In the genomic region with DNA sequence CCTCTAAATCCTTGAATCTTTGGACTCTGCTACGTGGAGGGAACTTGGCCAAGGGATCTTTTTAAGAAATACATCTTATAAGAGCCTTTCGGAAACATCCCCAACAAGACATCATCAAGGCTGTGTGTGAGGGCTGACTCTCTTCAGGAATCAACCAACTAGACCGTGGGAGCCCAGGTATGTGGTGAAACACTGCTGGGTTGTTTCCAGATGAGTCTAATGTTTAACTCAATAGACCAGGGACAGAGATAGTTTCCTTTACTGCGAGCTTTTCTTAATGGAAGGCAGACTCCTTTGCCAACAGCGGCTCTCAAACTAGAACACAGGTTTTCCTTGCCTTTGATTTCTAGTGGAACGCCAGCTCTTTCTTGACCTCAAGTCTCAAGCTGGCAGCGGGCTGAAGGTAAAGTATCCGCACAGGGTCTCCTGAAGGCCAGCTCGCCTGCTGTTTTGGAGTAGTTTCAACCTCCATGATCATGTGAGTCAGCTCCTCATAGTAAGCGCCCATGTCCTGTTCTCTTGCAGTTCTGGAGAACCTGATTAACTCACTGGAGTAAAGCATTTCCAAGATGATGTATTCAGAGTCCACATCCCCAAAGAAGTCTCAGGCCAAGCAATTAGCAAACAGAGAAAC, we compare ENCODE assay signal across 8 mouse cellular contexts.
DNase-seq lines count a peak whose midpoint lies in the region; ATAC-seq lines count a peak whose summit lies in the region.

No protein-coding gene starts in this region.

- intact Hi-C loops in heart, postnatal 25 days (cut with DNase I), result loop anchor here (5.0 kb wide), 1 partner anchor 459 kb away; no protein-coding TSS in a partner anchor
- intact Hi-C loops in left cerebral cortex, postnatal 14 days (cut with DNase I), result loop anchor here (5.0 kb wide), 2 partner anchors 39 to 454 kb away; a partner anchor contains a TSS

- peak overlapping the region; percentile 69 for H3K4me2 ChIP-seq in heart, embryonic 13.5 days
- H3K4me2 ChIP-seq in forebrain, embryonic 16.5 days (ENCODE audit: low read length), result peak overlapping the region; percentile 51
- peak overlapping the region; percentile 57; the same call in 1 of the 2 replicates for H3K4me2 ChIP-seq in neural tube, embryonic 12.5 days (replicated peaks)

- peak overlapping the region; percentile 82; the same call in 1 of the 2 replicates for H3K9ac ChIP-seq in heart, embryonic 13.5 days
- no peak overlapping the region for H3K9ac ChIP-seq in forebrain, embryonic 16.5 days (replicated peaks; ENCODE audit: low read depth, low read length)
- H3K9ac ChIP-seq in neural tube, embryonic 12.5 days, result no peak overlapping the region

- no peaks in the 10 kb centered on the region for H3K4me1 ChIP-seq in heart, embryonic 13.5 days
- no peaks in the 10 kb centered on the region for H3K4me1 ChIP-seq in forebrain, embryonic 16.5 days (replicated peaks; ENCODE audit: control insufficient read depth, insufficient read depth, low read length)
- H3K4me1 ChIP-seq in neural tube, embryonic 12.5 days, result no peaks in the 10 kb centered on the region

- no peaks in the 10 kb centered on the region for H3K9me3 ChIP-seq in heart, embryonic 13.5 days
- no peaks in the 10 kb centered on the region for H3K9me3 ChIP-seq in forebrain, embryonic 16.5 days (ENCODE audit: control insufficient read depth, low read length)
- no peaks in the 10 kb centered on the region for H3K9me3 ChIP-seq in neural tube, embryonic 12.5 days

- peak overlapping the region; percentile 59 for H3K4me3 ChIP-seq in heart, embryonic 13.5 days
- H3K4me3 ChIP-seq in forebrain, embryonic 16.5 days (replicated peaks; ENCODE audit: low read length), result no peak overlapping the region
- no peak overlapping the region; the same call in 1 of the 2 replicates for H3K4me3 ChIP-seq in neural tube, embryonic 12.5 days

- no peak for DNase-seq in heart, postnatal 25 days (ENCODE audit: low spot score)
- DNase-seq in kidney, postnatal 36 days, result peak; percentile 19 to 77
- DNase-seq in gastrocnemius, postnatal 4 days (ENCODE audit: low spot score in 2 of 2), result no peak
- DNase-seq in left cerebral cortex, postnatal 14 days (ENCODE audit: low spot score in 2 of 2), result no peak
- DNase-seq in right cerebral cortex, postnatal 25 days, result no peak

- no peak for ATAC-seq in heart, embryonic 13.5 days (ENCODE audit: extremely low read depth, insufficient number of reproducible peaks, low FRiP score, low TSS enrichment)
- ATAC-seq in forebrain, embryonic 16.5 days, result peak; percentile 20; the same call in 1 of the 2 replicates
- ATAC-seq in neural tube, embryonic 12.5 days (ENCODE audit: low FRiP score, low read depth), result no peak

- H3K27ac ChIP-seq in heart, embryonic 13.5 days (replicated peaks), result no peak overlapping the region
- no peak overlapping the region for H3K27ac ChIP-seq in forebrain, embryonic 16.5 days (ENCODE audit: low read length)
- H3K27ac ChIP-seq in neural tube, embryonic 12.5 days, result no peak overlapping the region

- H3K27me3 ChIP-seq in heart, embryonic 13.5 days (replicated peaks), result no peaks in the 10 kb centered on the region; the same call in 1 of the 2 replicates
- no peaks in the 10 kb centered on the region for H3K27me3 ChIP-seq in forebrain, embryonic 16.5 days (replicated peaks; ENCODE audit: control insufficient read depth, insufficient read depth, low read length)
- no peaks in the 10 kb centered on the region for H3K27me3 ChIP-seq in neural tube, embryonic 12.5 days (replicated peaks)

- H3K36me3 ChIP-seq in heart, embryonic 13.5 days, result no peaks in the 10 kb centered on the region
- no peaks in the 10 kb centered on the region for H3K36me3 ChIP-seq in forebrain, embryonic 16.5 days (ENCODE audit: control insufficient read depth, insufficient read depth)
- no peaks in the 10 kb centered on the region for H3K36me3 ChIP-seq in neural tube, embryonic 12.5 days

- WGBS in heart, embryonic 13.5 days, result 80% methylated on average over 10 of the region's 10 CpGs
- WGBS in forebrain, embryonic 16.5 days, result 80% methylated on average over 10 of the region's 10 CpGs
- WGBS in neural tube, embryonic 12.5 days, result 85% methylated on average over 10 of the region's 10 CpGs

Comparison
In these comparisons a context has a peak if more than half of its experiments do, and no peak if none do; other contexts are left out.
1. DNase-seq: peak in kidney, postnatal 36 days (2 of 2); none in heart, postnatal 25 days (single experiment), gastrocnemius, postnatal 4 days (0 of 2), left cerebral cortex, postnatal 14 days (0 of 2) and right cerebral cortex, postnatal 25 days (single experiment).
2. Peak in every context shown above with its lines, with median percentiles within 50 percentile points of each other: H3K4me2 ChIP-seq.